8 mouse cellular contexts compared by ENCODE assay signal in genomic region chr11:94211124-94211603, GRCm38 (mm10). TPM values are rescaled to one million over a fixed set of nuclear protein-coding genes. Genes with fewer than 3 reads are reported as not detected.
A peak's percentile ranks its signal among the peaks of the same experiment; 100 is the strongest.
DNase-seq lines count a peak whose midpoint lies in the region; ATAC-seq and TF ChIP-seq lines count a peak whose summit lies in the region.

Gene Tob1, plus strand, starts transcription at chr11:94211454.

- peak; percentile 97 for TF ChIP-seq POLR2A in heart, adult 2 months (IDR thresholded peaks at IDR 0.05; ENCODE audit: insufficient read depth, low read depth, low read length)

- no peaks in the 10 kb centered on the region for H3K9me3 ChIP-seq in embryonic facial prominence, embryonic 13.5 days
- no peaks in the 10 kb centered on the region for H3K9me3 ChIP-seq in limb, embryonic 13.5 days
- H3K9me3 ChIP-seq in midbrain, embryonic 16.5 days (replicated peaks; ENCODE audit: control insufficient read depth, low read length, poor library complexity, severe bottlenecking), result no peaks in the 10 kb centered on the region

- H3K4me1 ChIP-seq in embryonic facial prominence, embryonic 13.5 days, result peaks cover 17% of the 10 kb centered on the region
- H3K4me1 ChIP-seq in heart, adult 2 months (ENCODE audit: control insufficient read depth, insufficient read depth, low read length), result no peaks in the 10 kb centered on the region
- H3K4me1 ChIP-seq in limb, embryonic 13.5 days, result peaks cover 28% of the 10 kb centered on the region
- H3K4me1 ChIP-seq in midbrain, embryonic 16.5 days (ENCODE audit: control insufficient read depth, insufficient read depth, low read length), result peaks cover 22% of the 10 kb centered on the region

- TF ChIP-seq EP300 in heart, adult 2 months (IDR thresholded peaks at IDR 0.05; ENCODE audit: insufficient read depth, low read depth, low read length), result peak; percentile 86; the same call in 1 of the 2 replicates

- 0 out of 2 replicates have a peak, but pooled peaks cover 2% of the 10 kb centered on the region for H3K79me2 ChIP-seq in heart, adult 2 months (replicated peaks; ENCODE audit: control insufficient read depth, insufficient read depth, low read length)

- peak within 1 kb of the TSS; percentile 98 for H3K4me2 ChIP-seq in embryonic facial prominence, embryonic 13.5 days
- peak within 1 kb of the TSS; percentile 88 for H3K4me2 ChIP-seq in limb, embryonic 13.5 days (replicated peaks)
- peak within 1 kb of the TSS; percentile 95 for H3K4me2 ChIP-seq in midbrain, embryonic 16.5 days (ENCODE audit: low read length)

- peak; percentile 33 for TF ChIP-seq CTCF in heart, adult 2 months (IDR thresholded peaks at IDR 0.05)

- H3K9ac ChIP-seq in embryonic facial prominence, embryonic 13.5 days, result peak within 1 kb of the TSS; percentile 95
- peak within 1 kb of the TSS; percentile 99 for H3K9ac ChIP-seq in heart, adult 2 months (ENCODE audit: low read depth, low read length)
- H3K9ac ChIP-seq in limb, embryonic 13.5 days, result peak within 1 kb of the TSS; percentile 95
- H3K9ac ChIP-seq in midbrain, embryonic 16.5 days (ENCODE audit: low read depth, low read length), result peak within 1 kb of the TSS; percentile 100

- peak within 1 kb of the TSS; percentile 88 for H3K4me3 ChIP-seq in embryonic facial prominence, embryonic 13.5 days
- H3K4me3 ChIP-seq in heart, adult 2 months, result peak within 1 kb of the TSS; percentile 76
- H3K4me3 ChIP-seq in limb, embryonic 13.5 days, result peak within 1 kb of the TSS; percentile 96
- peak within 1 kb of the TSS; percentile 99 for H3K4me3 ChIP-seq in midbrain, embryonic 16.5 days (ENCODE audit: low read depth, low read length)

- DNase-seq in 3134 (ENCODE audit: extremely low read depth, insufficient read length, low spot score), result peak; percentile 95
- peak; percentile 97 to 98 for DNase-seq in adrenal gland, postnatal 36 days
- peak; percentile 96 to 98 for DNase-seq in heart, adult 2 months
- DNase-seq in kidney, adult 8-10 months, result peak; percentile 97 to 99
- DNase-seq in spleen, postnatal 10 days (ENCODE audit: low spot score in 2 of 2), result peak; percentile 94 to 98

- no peaks in the 10 kb centered on the region for H3K27me3 ChIP-seq in embryonic facial prominence, embryonic 13.5 days
- no peaks in the 10 kb centered on the region for H3K27me3 ChIP-seq in heart, adult 2 months (ENCODE audit: control insufficient read depth, insufficient read depth, low read length)
- H3K27me3 ChIP-seq in limb, embryonic 13.5 days, result no peaks in the 10 kb centered on the region
- H3K27me3 ChIP-seq in midbrain, embryonic 16.5 days (ENCODE audit: control insufficient read depth, insufficient read depth, low read depth, low read length), result no peaks in the 10 kb centered on the region

- 0% methylated on average over 32 of the region's 55 CpGs for WGBS in embryonic facial prominence, embryonic 13.5 days
- under 1% methylated on average over 44 of the region's 55 CpGs for WGBS in heart, adult 2 months
- under 1% methylated on average over 53 of the region's 55 CpGs for WGBS in limb, embryonic 13.5 days
- 0% methylated on average over 38 of the region's 55 CpGs for WGBS in midbrain, embryonic 16.5 days

- ATAC-seq in embryonic facial prominence, embryonic 13.5 days (ENCODE audit: insufficient number of reproducible peaks, insufficient read depth, low FRiP score, low TSS enrichment, low read depth), result peak; percentile 97
- peak; percentile 96 for ATAC-seq in limb, embryonic 13.5 days (ENCODE audit: low FRiP score, low read depth)
- peak; percentile 95 for ATAC-seq in midbrain, embryonic 16.5 days

- intact Hi-C loops in heart, adult 2 months (cut with DNase I), result loop anchor here (5.0 kb wide), 2 partner anchors 111 to 244 kb away; partner anchors contain the start of genes Gm20390, Luc7l3 and Nme1

- peak within 1 kb of the TSS; percentile 98 for H3K27ac ChIP-seq in embryonic facial prominence, embryonic 13.5 days
- H3K27ac ChIP-seq in heart, adult 2 months, result peak within 1 kb of the TSS; percentile 94
- H3K27ac ChIP-seq in limb, embryonic 13.5 days, result peak within 1 kb of the TSS; percentile 99
- peak within 1 kb of the TSS; percentile 99 for H3K27ac ChIP-seq in midbrain, embryonic 16.5 days (ENCODE audit: low read length)

- H3K36me3 ChIP-seq in embryonic facial prominence, embryonic 13.5 days, result peaks cover 11% of the 10 kb centered on the region
- H3K36me3 ChIP-seq in heart, adult 2 months (ENCODE audit: control insufficient read depth, insufficient read depth, low read length), result peaks cover 12% of the 10 kb centered on the region
- peaks cover 11% of the 10 kb centered on the region for H3K36me3 ChIP-seq in limb, embryonic 13.5 days
- H3K36me3 ChIP-seq in midbrain, embryonic 16.5 days (ENCODE audit: control insufficient read depth, insufficient read depth, low read length), result peaks cover 10% of the 10 kb centered on the region; the same call in 1 of the 2 replicates

RNA-seq across cellular contexts. Expression of gene Tob1, which starts in this region (rescaled TPM):
- total RNA-seq in adrenal gland, postnatal 36 days (2021), result 100 to 1,000 TPM; 290 to 355 TPM
- polyA plus RNA-seq in embryonic facial prominence, embryonic 13.5 days (2015; fragmentation: Nextera tagmentation; extraction: Ambion mirVana), result 25.9 and 26.7 TPM in 2 replicates
- 10 to 100 TPM; 47.6 to 55.1 TPM for total RNA-seq in heart, adult 2 months (2021)
- 29.0 and 33.1 TPM in 2 replicates for polyA plus RNA-seq in heart, adult 2 months (2012; rRNA removed)
- 30.0 and 33.9 TPM in 2 replicates for polyA plus RNA-seq in limb, embryonic 13.5 days (2015; fragmentation: Nextera tagmentation; extraction: Ambion mirVana)
- polyA plus RNA-seq in midbrain, embryonic 16.5 days (2015; fragmentation: Nextera tagmentation; extraction: Ambion mirVana), result 28.1 and 28.6 TPM in 2 replicates

Comparison
In these comparisons a context has a peak if more than half of its experiments do, and no peak if none do; other contexts are left out.
1. Peak in every context shown above with its lines: DNase-seq, ATAC-seq, H3K4me3 ChIP-seq and H3K27ac ChIP-seq.
2. RNA of gene Tob1 (total RNA-seq): 290 to 355 TPM in adrenal gland, postnatal 36 days; 47.6 to 55.1 TPM in heart, adult 2 months; every median in the first group is over 4 times any median in the second.